Mouse (Mus musculus) right cerebral cortex, postnatal 10 days (tissue): Measurements from ENCODE around the gene Tex19.2.

Experiments used
- DNase-seq, 2 experiments: peaks; one replicate each; pipeline ENCODE4 v3.0.0; 2021; ENCODE audit warnings: low spot score in 2 of 2

The Tex19.2 gene

DNA sequence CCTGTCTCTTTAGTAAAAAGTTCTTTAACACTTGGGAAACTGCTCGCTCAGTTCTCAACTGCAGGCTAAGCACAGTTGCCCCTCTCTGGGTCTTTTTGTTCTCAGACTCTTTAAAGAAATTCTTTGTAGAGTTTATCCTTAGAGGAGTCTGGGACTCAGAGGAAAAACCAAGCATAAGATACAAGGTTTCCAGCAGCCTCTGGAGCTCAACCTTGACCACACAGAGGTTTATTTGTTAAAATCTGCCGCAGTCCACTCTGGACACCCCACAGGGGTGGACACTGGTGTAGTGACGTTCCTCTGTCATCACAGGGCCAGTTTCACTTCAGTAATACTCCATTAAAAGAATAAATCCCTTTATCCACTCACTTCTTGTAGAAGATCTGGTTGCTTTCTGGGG, at the start of gene Tex19.2:
Gene Tex19.2, minus strand, starts transcription at position 101 of the 400 bp plus-strand sequence.
- no peak for DNase-seq

GRCm38 (mm10) chr11:121163751-121164150, 45.3 kb upstream of the Tex19.2 start:
- no peak for DNase-seq

DNA sequence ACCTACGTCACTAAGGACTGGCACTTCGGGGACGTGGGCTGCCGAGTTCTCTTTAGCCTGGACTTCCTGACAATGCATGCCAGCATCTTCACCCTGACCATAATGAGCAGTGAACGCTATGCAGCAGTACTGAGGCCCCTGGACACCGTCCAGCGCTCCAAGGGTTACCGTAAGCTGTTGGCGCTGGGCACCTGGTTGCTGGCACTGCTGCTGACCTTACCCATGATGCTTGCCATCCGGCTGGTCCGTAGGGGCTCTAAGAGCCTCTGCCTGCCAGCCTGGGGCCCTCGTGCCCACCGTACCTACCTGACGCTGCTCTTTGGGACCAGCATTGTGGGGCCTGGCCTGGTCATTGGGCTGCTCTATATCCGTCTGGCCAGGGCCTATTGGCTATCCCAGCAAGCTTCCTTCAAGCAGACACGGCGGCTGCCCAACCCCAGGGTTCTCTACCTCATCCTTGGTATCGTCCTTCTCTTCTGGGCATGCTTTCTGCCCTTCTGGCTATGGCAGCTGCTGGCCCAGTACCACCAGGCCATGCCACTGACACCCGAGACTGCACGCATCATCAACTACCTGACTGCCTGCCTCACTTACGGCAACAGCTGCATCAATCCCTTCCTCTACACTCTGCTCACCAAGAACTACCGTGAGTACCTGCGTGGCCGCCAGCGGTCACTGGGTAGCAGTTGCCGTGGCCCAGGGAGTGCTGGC, 42.3 kb upstream of the Tex19.2 start:
- no peak for DNase-seq

- no peak for DNase-seq
These were observed 41.5 kb upstream of the Tex19.2 start, which contains the start of gene Uts2r for GRCm38 (mm10) chr11:121159971-121160370. Gene Uts2r (plus strand): TSS chr11:121160271.

GRCm38 (mm10) chr11:121156411-121156891, 38.0 kb upstream of the Tex19.2 start:
- peak; percentile 33 to 40 for DNase-seq

DNA sequence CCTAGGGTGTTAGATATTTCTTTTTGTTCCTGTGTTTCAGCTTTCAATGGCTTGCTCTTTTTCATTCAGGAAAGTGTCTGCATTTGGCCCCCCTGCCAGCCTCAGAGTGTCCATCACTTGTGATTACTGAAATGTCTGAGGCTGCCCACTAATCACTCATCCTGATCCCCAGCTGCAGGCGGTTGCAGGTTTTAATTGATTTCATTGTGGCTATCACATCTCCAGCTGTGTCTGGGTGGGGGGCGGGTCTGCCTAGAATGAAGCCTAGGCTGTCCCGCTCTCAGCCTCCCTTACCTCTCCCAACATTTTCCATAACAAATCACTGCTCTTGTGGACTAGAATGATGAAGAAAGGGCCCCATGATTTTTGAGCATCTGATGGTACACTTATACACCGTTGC, 35.7 kb upstream of the Tex19.2 start:
- DNase-seq, result no peak

DNA sequence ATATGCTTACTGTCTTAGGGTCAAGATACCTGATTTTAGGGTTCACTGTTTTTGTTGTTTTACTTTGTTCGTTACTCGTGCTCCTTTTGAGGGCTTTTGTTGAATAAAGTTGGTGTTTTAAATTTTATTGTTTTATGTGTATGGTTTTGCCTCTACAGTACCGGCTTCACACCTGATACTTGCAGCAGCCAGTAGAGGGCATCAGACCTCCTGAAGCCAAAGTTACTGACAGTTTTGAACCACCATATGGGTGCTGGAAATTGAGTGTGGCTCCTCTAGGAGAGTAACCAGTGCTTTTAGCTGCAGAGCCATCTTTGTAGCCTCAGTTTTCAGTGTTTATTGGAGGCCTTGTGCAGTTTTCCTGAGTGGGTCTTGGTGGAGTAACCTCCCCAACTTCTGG, 29.7 kb upstream of the Tex19.2 start:
- no peak for DNase-seq

DNA sequence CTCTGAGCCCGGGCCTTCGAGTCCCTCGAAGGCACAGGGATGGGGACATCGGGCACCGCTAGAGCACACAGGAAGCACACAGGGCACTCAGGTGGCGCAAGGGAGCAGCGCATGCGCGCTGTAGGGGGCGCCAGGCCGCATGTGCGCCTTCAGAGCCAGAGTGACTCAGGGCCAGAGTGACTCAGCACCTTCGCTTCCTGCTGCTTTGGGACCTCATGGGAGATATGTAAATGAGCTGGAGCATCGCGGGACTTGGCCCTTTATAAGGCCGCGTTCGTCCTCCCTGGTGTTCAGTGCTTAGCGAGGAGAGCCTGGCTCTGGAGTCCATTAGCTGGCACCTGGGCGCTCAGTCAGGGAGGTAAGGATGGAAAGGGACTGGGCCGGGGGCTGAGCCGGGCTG, 27.4 kb upstream of the Tex19.2 start, which contains the start of gene Tex19.1:
Gene Tex19.1, plus strand, starts transcription at position 279 of the 400 bp plus-strand sequence.
- no peak for DNase-seq

DNA sequence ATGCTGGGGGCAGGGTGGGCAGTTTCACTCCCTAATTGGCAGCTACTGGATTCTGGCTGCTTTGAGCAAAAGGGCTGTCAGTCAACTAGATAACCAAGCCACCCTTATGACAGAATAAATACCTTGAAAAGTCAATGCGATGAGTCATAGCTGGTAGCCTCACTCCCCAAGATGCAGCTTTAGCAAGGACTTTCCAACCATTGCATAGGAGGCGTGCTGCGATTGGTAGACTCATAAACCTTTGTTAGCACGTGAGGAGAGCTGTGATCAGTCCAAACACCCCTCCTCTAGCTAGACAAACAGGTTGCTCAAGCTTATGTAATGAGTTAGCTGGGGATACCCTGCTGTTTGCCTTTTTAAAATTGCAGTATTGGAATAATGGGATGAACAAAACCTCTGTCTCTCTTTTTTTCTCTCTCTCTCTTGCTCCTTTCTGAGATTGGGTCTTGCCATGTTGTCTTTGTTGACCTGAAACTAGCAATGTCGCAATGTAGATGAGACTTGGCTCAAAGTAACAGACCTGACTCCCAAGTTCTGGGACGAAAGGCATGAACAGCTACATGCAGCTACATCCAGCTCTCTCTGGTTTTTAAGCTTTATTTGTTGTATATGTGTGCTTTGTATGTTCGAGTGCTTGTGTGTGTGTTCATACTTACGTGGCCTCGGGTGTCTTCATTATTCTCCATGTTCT, 25.0 kb upstream of the Tex19.2 start:
- no peak for DNase-seq

DNA sequence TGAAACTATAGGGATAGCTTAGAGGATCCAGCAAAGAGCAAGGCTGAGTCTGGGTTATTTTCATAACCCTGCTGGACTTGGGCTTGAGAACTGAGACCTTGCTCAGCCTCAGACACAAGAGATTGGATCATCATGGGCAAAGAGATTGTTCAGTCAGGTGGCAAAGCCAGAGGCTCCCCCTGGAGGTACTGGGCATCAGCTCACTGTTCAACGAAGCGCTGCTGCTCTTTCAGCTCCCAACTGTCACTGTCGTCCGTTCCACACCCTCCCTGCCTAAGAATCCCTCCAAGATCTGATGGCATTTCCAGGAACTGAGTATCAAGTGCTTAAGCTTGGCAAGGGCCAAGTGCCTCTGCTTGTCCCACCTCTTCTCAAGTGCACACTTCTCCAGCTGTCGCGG, 20.3 kb upstream of the Tex19.2 start:
- no peak for DNase-seq

- no peak for DNase-seq
These were observed 19.2 kb upstream of the Tex19.2 start for GRCm38 (mm10) chr11:121137682-121138081.

- DNase-seq, result no peak
These were observed 16.1 kb upstream of the Tex19.2 start for GRCm38 (mm10) chr11:121134600-121134999.

GRCm38 (mm10) chr11:121129616-121130015, 11.1 kb upstream of the Tex19.2 start:
- no peak for DNase-seq

- DNase-seq, result no peak
These were observed 9.0 kb upstream of the Tex19.2 start for GRCm38 (mm10) chr11:121127441-121127840.

- no peak for DNase-seq
These were observed 7.9 kb upstream of the Tex19.2 start for GRCm38 (mm10) chr11:121126395-121126794.

- no peak for DNase-seq
These were observed 7.2 kb upstream of the Tex19.2 start for GRCm38 (mm10) chr11:121125522-121126172.

GRCm38 (mm10) chr11:121123438-121123837, 5.0 kb upstream of the Tex19.2 start:
- DNase-seq, result no peak

DNA sequence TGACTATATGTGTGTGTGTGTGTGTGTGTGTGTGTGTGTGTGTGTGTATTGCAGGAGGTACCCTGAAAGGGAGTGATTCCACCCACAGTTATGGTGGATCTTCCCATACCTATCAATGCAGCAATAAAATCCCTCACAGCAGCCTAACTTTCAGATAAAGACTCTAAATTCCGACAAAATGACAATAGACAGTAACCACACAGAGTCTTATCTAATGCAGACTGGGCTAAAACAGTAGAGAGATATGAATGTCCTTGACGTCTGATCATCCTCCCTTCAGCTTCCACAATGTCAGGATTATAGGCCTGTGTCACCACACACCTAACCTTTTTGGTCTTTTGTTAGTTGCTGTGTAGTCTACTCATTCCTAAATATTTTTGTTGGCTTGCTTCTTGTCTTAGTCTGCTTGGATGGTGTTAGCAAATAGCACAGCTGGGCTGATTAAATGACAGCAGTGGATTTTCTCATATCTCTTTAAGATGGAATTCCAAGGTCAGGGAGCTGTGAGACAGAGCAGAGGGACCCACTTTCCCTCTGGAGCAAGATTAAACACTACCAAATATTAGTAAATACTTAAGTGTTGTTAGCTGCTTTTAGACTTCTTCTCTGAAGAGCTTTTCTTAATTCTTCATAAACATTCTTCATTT, 3.7 kb upstream of the Tex19.2 start:
- DNase-seq, result no peak

- DNase-seq, result no peak
These were observed 2.7 kb upstream of the Tex19.2 start for GRCm38 (mm10) chr11:121121151-121121550.

DNA sequence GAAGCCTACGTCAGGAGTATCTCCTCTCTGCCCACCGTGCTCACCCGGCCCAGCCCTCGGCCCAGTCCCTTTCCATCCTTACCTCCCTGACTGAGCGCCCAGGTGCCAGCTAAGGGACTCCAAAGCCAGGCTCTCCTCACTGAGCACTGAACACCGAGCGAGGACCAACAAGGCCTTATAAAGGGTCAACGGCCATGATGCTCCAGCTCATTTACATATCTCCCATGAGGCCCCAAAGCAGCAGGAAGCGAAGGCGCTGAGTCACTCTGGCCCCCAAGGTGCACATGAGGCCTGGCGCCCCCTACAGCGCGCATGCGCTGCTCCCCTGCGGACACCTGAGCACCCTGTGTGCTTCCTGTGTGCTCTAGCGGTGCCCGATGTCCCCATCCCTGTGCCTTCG, 371 bp downstream of the Tex19.2 start:
- DNase-seq, result no peak

GRCm38 (mm10) chr11:121112091-121112775, 6.2 kb downstream of the Tex19.2 start:
- DNase-seq, result peak in 1 of 2 experiments; percentile 45
